Mouse (Mus musculus) right cerebral cortex, postnatal 10 days (tissue): Measurements from ENCODE around the gene Thsd7a.

Source experiments
- DNase-seq, 2 experiments: peaks; one replicate each; pipeline ENCODE4 v3.0.0; 2021; ENCODE audit warnings: low spot score in 2 of 2

Gene Thsd7a

GRCm38 (mm10) chr6:12693239-12693638 is 56.0 kb downstream of the Thsd7a start:
- DNase-seq: no peak

GRCm38 (mm10) chr6:12649633-12650032 is 99.6 kb downstream of the Thsd7a start:
- no peak for DNase-seq

- no peak for DNase-seq
These were observed 120.5 kb downstream of the Thsd7a start for GRCm38 (mm10) chr6:12628637-12629246.

- peak; percentile 44 to 55 for DNase-seq
These were observed 142.5 kb downstream of the Thsd7a start for GRCm38 (mm10) chr6:12606638-12607246.

DNA sequence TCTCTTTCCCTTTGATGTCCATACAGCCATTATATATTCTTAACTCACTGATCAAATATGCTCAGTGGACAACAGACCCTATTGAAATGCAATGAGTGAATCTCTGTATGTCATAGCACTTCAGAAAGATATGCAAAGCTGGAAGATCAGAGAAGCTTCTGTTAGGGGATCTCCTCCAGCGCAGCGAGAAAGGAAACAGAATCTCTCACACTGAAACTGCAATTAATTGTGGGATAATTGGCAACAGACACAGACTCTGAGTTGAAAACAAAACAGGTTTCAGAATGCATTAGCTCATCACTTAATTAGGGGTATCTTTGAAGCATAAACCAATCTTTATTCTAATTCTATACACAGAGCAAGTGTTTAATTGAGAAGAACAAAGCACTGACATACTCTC is 146.3 kb downstream of the Thsd7a start:
- no peak for DNase-seq

DNA sequence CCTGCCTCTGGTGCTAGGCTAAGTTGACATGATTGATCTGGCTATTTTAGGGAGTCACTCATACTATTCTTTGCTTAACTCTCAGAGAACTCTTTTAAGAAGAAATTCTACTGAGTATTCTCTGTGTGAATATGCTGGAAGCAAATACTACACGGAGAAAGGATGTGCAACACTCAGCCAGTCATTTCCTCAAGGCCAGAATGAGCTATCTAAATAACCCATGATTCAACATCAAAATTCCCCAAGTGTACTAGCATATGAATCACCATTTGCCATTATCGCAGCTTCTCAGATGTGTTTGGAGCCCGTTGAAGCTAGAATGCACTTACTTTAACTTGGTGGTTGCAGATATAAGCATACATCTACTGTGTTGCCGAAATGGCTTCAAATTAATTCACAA is 147.0 kb downstream of the Thsd7a start:
- DNase-seq: no peak

DNA sequence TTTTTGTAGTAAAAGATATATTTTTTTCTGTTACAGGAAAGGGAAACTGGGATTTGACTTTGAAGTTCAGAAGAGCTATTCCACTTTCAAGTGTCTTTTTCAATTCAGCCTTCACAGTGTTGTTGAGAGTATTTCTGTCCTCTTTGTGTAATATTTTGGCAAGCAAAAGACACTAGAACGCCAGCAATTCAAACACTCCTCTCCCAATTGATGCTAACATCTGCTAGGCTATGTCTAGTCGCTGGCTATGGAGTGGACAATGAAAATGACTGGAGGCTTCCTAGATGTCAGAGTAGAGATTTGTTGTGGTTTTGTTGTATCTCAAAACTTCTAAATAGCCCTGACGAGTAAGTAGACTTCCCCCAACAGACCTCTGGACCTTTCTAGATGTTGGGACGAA is 164.8 kb downstream of the Thsd7a start:
- DNase-seq: no peak

DNA sequence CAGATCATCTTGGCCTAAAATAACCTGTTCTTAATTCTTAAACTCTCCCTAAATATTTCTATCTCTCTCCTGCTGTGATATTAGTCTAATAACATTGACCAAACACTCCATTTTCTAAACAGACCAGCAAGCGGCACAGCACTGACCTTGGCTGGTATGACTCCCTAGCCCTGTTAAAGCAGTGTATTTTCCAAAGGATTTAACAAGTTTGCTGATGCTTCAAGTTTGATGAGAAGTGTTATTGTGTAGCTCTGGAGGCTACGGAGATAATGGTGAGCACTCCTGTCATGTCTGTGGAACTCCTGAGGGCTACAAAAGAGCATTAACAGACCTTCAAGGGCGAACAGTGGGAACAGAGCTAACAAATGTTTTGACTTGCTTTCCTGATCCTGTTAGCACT is 168.1 kb downstream of the Thsd7a start:
- DNase-seq: no peak

DNA sequence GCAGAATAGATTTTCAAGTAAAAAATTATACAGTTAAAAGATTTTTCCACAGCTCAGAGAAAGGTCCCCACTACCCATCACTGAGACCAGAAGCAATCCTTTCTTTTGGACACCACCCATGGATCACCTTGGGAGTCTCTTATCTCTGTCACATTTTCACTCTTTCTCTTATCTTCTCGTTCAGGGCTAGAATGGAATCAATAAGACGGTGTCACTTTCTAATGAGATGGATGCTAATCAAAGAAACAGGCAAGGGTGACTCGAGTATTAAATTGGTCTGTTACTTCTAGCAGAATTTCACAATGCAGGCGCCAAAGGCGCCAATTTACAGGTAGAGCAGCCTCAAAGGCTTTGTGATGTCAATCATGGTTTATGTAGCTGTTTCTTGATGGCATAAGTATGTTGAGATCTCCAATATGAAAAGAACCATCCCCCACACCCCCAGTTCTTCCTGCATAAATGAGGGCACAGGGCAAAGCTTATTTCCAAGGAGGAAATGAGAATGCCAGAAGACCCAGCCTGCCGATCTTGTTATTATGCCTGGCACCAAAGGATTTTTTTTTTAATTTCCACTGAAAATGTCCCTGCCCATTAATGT is 173.5 kb downstream of the Thsd7a start:
- no peak for DNase-seq

- DNase-seq: no peak
These were observed 177.0 kb downstream of the Thsd7a start for GRCm38 (mm10) chr6:12572202-12572601.

GRCm38 (mm10) chr6:12565136-12565535 is 184.1 kb downstream of the Thsd7a start:
- no peak for DNase-seq

- no peak for DNase-seq
These were observed 186.9 kb downstream of the Thsd7a start for GRCm38 (mm10) chr6:12562336-12562735.

DNA sequence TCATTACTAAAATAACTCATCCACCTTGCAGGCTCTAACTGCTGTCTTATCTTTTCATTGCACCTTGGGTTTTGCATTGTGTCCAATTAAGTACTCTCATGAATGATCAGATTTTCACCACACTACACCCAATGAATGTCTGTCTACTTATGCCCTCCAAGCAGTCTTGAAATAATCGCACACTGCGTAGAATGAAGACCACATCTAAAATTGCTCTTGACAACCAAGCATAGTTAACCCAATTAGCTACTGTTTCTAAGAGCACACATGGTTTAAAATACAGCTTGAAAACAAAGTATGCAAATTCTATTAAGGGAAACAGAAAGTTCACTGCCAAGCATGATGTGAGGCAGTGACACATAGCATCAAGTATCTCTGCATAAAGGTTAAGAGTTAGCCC is 188.7 kb downstream of the Thsd7a start:
- DNase-seq: no peak

DNA sequence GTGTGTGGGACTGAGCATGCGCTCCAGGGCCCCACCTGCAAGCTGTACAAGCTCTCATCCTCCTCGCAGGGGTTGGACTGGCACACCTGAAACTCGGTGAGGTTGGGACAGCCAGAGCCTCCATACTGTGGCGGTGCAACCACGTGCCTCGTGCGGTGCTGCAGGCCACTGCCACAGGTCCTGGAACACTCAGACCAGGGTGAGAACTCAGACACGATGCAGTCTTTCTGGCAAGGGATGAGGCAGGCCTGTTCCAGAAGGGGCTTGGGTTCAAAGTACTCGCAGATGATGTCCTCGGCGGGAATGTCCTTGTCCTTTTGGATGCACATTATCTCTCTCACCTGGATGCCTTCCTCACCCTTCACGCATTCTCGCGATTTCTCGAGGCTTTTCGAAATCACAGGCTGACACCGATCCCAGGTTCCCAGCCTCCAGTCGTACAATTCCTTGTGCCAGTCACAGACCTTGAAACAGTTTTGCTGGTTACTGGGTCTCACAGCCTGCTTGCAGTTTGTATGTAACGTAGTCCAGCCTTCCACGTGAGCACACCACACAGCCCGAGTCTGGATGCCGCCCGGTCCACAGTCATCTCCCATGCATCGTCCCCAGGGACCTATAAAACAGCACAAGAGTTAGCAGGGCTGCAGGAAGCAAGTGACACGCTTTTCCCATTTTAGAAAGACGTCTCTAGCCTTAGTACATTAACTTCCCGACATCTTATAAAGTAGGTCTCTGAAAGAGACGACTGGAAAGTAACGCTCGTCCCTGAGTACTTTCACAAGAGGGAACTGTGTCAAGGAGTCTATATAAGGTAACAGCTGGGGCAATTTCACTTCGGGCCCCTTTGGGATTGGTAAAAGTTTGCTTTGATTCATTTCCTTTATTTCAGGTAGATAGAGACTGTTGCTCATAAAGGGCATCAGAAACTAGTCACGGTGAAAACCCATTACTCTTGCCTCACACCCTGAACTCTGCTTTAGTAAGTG is 193.8 kb downstream of the Thsd7a start:
- DNase-seq: no peak

DNA sequence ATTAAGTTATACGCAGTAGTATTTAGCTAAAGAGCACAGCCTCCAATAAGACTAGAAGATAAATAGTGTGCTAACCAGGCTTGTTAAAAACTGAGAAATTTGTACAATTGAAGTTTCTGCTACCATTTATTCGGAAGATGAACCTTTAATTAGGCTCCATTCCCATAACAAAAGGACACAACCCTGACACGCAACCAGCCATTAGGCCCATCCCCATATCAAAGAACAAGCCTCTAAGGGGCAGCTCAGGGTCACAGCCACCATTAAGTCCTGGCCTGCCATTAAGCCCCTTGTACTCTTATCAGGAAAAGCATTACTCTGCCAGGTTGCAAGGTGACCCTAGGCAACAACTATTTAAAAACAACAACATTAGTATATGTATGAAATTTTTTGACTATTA is 198.0 kb downstream of the Thsd7a start:
- DNase-seq: no peak

DNA sequence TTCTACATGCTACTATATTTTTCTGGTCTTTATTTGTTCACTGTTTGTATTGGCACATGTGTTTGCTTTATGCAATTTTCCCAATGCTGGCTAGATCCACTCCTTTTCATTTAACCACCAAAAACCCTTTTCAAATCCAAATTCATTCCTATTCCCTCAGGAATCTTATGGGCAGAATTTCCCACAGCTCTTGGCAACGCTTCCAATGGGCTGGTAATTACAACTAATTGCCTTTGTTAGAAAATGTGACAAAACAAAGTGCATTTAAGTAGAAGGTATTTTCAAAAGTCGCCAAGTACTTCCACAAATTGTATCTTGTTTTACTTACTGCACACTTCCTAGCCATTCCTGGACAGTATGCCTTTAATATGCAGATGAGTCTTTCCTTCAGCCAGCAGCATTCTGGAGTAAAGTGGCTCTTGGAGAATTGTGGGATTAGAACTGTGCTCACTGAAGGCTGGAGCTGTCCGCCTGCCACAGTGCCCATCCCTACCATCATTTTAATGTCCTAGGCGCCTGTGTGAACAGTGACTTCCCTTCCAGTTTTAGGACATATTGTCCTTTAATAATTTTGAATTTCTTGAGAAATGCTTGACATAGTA is 199.1 kb downstream of the Thsd7a start:
- DNase-seq: no peak

GRCm38 (mm10) chr6:12544096-12544495 is 205.1 kb downstream of the Thsd7a start:
- DNase-seq: no peak

GRCm38 (mm10) chr6:12542496-12542895 is 206.7 kb downstream of the Thsd7a start:
- no peak for DNase-seq

GRCm38 (mm10) chr6:12519121-12519520 is 230.1 kb downstream of the Thsd7a start:
- no peak for DNase-seq

DNA sequence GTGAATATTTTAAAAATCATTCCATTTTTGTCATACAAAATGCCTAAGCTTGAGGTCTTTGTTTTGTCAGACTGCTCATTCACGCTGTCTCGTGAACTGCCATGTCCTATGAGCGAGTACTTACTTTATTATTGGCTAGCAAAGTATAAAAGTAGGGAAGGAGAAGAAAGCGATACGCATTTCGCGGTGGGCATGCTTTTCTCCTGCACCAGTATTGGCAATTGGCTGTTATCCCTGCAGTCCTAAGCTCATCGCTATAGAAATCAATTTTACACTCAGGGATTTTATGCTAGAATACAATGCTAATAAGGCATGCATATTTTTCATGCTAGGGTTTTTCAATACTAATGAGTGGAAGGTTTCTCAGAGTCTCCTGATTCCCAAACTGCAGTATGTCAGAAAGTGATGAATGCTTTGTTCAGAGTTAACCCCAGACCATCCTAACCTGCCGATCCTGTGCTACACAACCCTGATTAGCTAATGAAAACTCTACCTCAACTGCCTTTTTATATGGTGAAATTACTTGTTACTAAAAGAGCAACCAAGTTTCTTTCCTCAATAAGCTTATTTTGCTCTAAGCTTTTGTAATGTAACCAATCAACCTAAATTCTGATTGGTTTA is 230.8 kb downstream of the Thsd7a start:
- no peak for DNase-seq

GRCm38 (mm10) chr6:12517726-12518125 is 231.5 kb downstream of the Thsd7a start:
- DNase-seq: no peak
